Mouse (Mus musculus) liver, embryonic 11.5 days (tissue): ENCODE measurements around the gene Gsk3a. TPM values are rescaled to one million over a fixed set of nuclear protein-coding genes. Genes with fewer than 3 reads are reported as not detected.

Source experiments
- ATAC-seq: fragments of 200-750 bp; cut with Nextera tagmentation; replicated peaks from 2 replicates; pipeline ENCODE4 v1.8.0; 2017; ENCODE audit warnings: moderate number of reproducible peaks, mild to moderate bottlenecking, moderate TSS enrichment, moderate library complexity; ENCODE audit not compliant: low FRiP score
- DNase-seq: peaks from one replicate; pipeline ENCODE4 v3.0.0-alpha.2; 2017; ENCODE audit warnings: low spot score
- H3K27ac ChIP-seq: fragments of 300-500 bp; sonication (generic); 2 replicates; pipeline ENCODE4 v1.5.1; 2014; ENCODE audit warnings: mild to moderate bottlenecking, low read depth, low read length, control low read depth
- H3K27me3 ChIP-seq: fragments of 300-500 bp; sonication (generic); replicated peaks from 2 replicates; pipeline ENCODE4 v1.6.1; 2014; ENCODE audit warnings: low read length, mixed read lengths; ENCODE audit not compliant: control insufficient read depth, insufficient read depth
- H3K36me3 ChIP-seq: fragments of 300-500 bp; sonication (generic); 2 replicates; pipeline ENCODE4 v1.6.1; 2014; ENCODE audit warnings: mild to moderate bottlenecking, low read length, moderate library complexity, mixed read lengths; ENCODE audit not compliant: control insufficient read depth, insufficient read depth
- H3K4me1 ChIP-seq: fragments of 300-500 bp; sonication (generic); replicated peaks from 2 replicates; pipeline ENCODE4 v1.6.1; 2014; ENCODE audit warnings: low read length, mixed read lengths; ENCODE audit not compliant: control insufficient read depth, insufficient read depth
- H3K4me2 ChIP-seq: fragments of 300-500 bp; sonication (generic); 2 replicates; pipeline ENCODE4 v1.6.1; 2014; ENCODE audit warnings: mild to moderate bottlenecking, control low read depth, moderate library complexity
- H3K4me3 ChIP-seq: fragments of 300-500 bp; sonication (generic); 2 replicates; pipeline ENCODE4 v1.5.1; 2014; ENCODE audit warnings: low read depth, low read length, control low read depth
- H3K9ac ChIP-seq: fragments of 300-500 bp; sonication (generic); 2 replicates; pipeline ENCODE4 v1.6.1; 2014; ENCODE audit warnings: low read depth, low read length, control low read depth
- H3K9me3 ChIP-seq: fragments of 300-500 bp; sonication (generic); 2 replicates; pipeline ENCODE4 v1.6.1; 2016; ENCODE audit warnings: low read length, inconsistent platforms, mixed read lengths; ENCODE audit not compliant: control insufficient read depth
- WGBS: fragments of 180-500 bp; shearing (Covaris S2); extraction: QIAGEN DNeasy Blood & Tissue Kit; methylation state at CpG from one replicate; pipeline ENCODE4 v1.1.7; 2014; 5-methylcytosine and 5-hydroxymethylcytosine counted together
- polyA plus RNA-seq: library from polyadenylated mRNA; unstranded; fragments of >200 nt; fragmentation: Nextera tagmentation; extraction: Ambion mirVana; gene quantifications from 2 replicates; pipeline ENCODE4 v1.2.1, GENCODE M21; 2014

The Gsk3a gene
- polyA plus RNA-seq, 1 experiment from 2014 or later: 13.0 TPM

DNA sequence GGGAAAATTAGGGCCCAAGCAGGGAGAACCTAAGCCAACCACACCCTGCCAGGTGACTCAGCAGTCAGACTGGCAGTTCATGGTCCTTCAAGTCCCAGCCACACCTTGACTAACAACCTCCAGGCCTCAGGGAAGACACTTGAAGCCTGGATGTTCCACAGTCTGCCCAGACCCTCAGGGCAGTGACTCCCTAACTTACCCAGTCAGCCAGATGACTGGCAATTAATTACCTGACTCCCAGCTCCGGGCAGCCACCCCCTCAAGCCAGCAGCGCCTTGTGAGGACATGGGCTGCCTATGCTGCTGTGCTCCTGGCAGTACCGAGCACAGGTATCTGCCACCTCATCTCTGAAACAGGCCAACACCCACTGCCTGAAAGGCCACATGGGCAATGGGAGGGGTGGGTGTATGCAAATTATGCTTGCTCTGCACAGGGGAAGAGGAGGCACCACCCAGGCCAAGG lies 28.5 kb downstream of the Gsk3a start:
- H3K27me3 ChIP-seq: no peaks in the 10 kb centered on the region
- peak overlapping the region; percentile 23; the same call in 1 of the 2 replicates for H3K9ac ChIP-seq
- peaks cover 25% of the 10 kb centered on the region for H3K36me3 ChIP-seq
- no peaks in the 10 kb centered on the region for H3K9me3 ChIP-seq
- DNase-seq: no peak
- ATAC-seq: peak; percentile 77
- no peak overlapping the region for H3K4me3 ChIP-seq
- WGBS: 69% methylated on average over 3 of the region's 3 CpGs
- peaks cover 22% of the 10 kb centered on the region for H3K4me1 ChIP-seq
- peak overlapping the region; percentile 26 for H3K4me2 ChIP-seq
- H3K27ac ChIP-seq: no peak overlapping the region

DNA sequence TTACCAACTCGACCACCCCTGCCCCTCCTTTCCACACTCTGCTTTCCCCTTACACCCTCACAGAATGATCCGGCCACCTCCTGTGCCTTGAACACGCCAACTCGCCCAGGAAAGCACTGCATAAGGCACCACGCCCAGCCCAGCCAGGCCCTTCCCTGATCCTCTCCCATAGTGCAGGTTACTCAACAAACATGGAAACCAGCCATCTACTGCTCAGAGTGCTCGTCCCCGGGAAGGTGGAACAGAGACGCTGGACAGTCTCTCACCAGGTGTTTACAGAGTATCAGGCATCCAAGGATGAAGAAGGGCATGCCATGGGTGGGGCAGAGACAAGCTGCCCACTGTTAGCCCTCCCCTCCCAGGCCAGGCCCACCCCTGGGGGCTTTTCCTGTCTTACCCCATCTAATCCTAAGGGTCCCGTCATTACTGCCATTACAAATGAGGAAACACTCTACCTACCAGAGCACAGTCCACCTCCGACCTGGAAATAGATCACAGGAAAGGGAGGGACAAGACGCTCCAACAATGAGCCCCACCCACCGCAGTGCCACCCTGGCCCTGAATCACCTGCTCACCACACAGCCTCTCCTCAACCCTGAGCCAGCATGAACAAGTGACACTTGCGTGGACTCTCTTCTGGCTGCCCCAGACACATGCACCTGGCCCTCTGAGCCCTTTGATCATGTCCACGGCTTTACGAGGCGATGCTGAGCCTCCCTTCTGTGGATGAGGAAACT lies 31.4 kb downstream of the Gsk3a start:
- H3K4me1 ChIP-seq: peaks cover 22% of the 10 kb centered on the region
- no peaks in the 10 kb centered on the region for H3K9me3 ChIP-seq
- WGBS: 85% methylated on average over 16 of the region's 16 CpGs
- no peaks in the 10 kb centered on the region for H3K27me3 ChIP-seq
- H3K9ac ChIP-seq: no peak overlapping the region
- no peak overlapping the region for H3K4me2 ChIP-seq
- no peak for ATAC-seq
- no peak overlapping the region for H3K4me3 ChIP-seq
- H3K36me3 ChIP-seq: peaks cover 33% of the 10 kb centered on the region
- H3K27ac ChIP-seq: no peak overlapping the region
- DNase-seq: no peak

DNA sequence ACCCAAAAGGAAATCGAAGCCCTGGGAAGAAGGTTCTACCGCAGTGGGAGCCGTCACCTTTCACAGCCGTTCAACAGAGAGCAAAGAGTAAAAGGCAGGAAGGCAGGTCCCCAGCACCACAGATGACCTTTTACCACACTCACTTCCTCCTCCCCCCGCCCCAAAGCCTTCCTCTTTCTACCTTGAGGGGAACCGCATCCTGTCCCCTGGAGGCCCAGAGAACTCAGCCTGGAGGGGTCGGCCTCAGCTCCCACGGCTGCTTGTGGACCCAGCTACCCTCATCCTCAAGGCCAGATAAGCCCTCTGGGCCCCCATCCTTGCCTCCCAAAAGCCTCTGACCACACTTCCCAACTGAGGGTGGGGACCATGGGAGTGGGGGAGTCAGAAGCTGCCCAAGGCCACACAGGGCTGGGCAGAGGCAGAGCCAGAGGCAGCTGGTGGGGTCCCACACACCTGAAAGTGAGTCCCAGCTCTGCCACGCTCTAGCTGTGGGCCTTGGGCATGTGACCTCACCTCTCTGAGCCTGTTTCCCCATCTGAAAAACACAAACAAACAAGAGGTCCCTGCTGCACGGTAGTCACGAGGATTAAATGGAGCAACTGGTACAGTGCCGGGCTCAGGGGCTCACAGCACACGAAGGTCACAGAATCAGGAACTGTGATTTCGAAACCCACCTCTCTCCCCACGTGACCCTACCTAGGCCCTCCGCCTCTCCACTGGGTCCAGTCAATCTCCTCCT lies 32.1 kb downstream of the Gsk3a start:
- Histone ChIP-seq H3K27ac (peak overlapping the region; percentile 34), H3K9ac (no peak overlapping the region), H3K4me3 (no peak overlapping the region), H3K27me3 (no peaks in the 10 kb centered on the region), H3K4me2 (peak overlapping the region; percentile 36), H3K4me1 (peaks cover 22% of the 10 kb centered on the region), H3K36me3 (peaks cover 27% of the 10 kb centered on the region), H3K9me3 (no peaks in the 10 kb centered on the region)
- 58% methylated on average over 16 of the region's 16 CpGs for WGBS
- ATAC-seq: 0 out of 2 replicates have a peak, but pooled peaks have one; percentile 15
- DNase-seq: no peak

DNA sequence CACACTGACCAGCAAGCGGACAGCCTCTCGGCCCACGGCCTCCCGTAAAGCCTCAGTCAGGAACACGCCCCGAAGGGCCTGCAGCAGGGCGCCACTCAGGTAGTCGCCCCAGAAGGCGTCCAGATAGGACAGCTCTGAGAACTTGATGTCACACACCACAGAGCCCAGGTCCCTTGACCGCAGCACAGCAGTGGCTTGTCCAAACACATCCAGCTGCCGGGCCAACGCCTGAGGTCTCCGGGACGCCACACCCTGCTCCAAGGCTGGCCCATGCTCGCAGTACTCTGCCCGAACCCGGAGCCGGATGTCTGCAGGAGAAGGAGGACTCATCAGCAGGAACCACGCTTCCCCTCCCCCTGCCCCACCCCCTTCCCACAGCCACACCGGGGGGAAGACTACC lies 34.0 kb downstream of the Gsk3a start:
- H3K9ac ChIP-seq: no peak overlapping the region
- WGBS: 82% methylated on average over 20 of the region's 20 CpGs
- H3K27me3 ChIP-seq: no peaks in the 10 kb centered on the region
- H3K27ac ChIP-seq: no peak overlapping the region
- no peak overlapping the region for H3K4me3 ChIP-seq
- DNase-seq (no peak), ATAC-seq (no peak)
- H3K36me3 ChIP-seq: peaks cover 19% of the 10 kb centered on the region
- H3K9me3 ChIP-seq: no peaks in the 10 kb centered on the region
- H3K4me1 ChIP-seq: peaks cover 10% of the 10 kb centered on the region
- H3K4me2 ChIP-seq: no peak overlapping the region

DNA sequence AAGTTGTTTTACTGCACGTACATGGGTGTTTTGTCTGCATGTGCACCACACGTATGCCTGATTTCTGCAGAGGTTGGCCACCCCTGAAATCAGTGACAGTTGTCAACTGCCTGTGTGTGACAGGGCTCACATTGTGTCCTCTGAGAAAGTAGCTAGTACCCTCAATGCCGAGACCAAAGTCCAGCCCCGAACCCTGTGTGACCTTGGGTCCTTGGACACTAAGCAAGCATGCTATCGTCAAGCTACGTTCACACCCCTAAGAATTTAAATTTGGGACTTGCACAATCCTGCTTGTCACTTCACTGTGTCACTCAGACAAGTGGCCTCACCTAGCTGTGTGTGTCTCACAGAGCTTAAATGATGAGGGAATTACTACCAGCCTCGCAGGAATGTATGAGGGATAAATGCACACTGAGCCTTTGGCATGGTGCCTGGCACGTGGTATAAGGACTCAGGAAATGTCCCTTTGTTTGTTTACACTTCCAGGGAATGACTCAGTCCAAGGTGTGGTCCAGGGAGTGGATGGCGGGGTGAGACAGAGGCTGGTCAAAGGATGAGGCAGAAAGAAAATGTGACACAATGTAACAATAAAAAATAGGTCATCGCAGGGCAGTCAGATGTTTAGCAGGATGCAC lies 40.1 kb downstream of the Gsk3a start:
- 72% methylated on average over 10 of the region's 10 CpGs for WGBS
- no peak; the same call in 1 of the 2 replicates for ATAC-seq

DNA sequence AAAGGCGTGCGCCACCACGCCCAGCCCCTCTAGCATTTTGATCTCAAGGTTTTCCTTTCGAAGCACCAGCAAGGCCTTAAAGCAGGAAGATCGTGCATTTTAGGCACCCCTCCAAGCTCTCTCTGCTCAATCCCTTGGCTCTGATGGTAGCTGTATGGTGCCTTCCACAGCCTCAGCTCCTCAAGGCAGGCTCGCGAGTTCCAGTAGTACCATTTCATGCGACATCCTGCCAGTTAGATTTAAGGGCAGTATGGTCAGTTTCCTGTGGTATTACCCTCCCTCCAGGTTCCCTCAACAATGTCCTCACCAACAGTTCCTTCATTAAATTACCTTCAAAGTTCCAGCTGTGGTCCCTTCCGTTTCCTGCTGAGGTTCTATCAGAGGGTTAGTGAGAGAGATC lies 41.5 kb downstream of the Gsk3a start:
- WGBS: 74% methylated on average over 9 of the region's 9 CpGs
- no peak overlapping the region for H3K27ac ChIP-seq

More for the DNA sequence above, 40.1 kb downstream of the Gsk3a start:
- H3K27ac ChIP-seq: no peak overlapping the region
- no peaks in the 10 kb centered on the region for H3K9me3 ChIP-seq
- no peak for DNase-seq
- H3K4me2 ChIP-seq: no peak overlapping the region
- no peak overlapping the region for H3K9ac ChIP-seq
- H3K4me1 ChIP-seq: peaks cover 8% of the 10 kb centered on the region; the same call in 1 of the 2 replicates
- no peaks in the 10 kb centered on the region for H3K36me3 ChIP-seq
- H3K4me3 ChIP-seq: no peak overlapping the region
- H3K27me3 ChIP-seq: no peaks in the 10 kb centered on the region

DNA sequence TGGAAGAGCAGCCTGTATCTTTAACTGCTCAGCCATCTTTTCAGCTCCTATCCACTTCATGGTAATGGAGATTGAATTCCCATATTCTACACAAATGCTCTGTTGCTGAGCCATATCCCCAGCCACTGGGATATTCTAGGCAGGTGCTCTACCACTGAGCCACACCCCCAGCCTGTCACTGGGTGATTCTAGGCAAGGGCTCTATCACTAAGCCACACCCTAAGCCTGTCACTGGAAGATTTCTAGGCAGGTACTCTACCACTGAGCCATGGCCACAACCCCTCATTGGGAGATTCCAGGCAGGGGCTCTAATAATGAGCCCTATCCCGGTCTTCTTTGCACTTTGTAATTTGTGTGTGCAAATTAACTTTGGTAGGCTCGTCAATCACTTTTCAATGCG lies 42.5 kb downstream of the Gsk3a start:
- no peak overlapping the region for H3K4me2 ChIP-seq
- peak; percentile 87 for ATAC-seq
- no peaks in the 10 kb centered on the region for H3K36me3 ChIP-seq
- no peaks in the 10 kb centered on the region for H3K9me3 ChIP-seq
- no peak overlapping the region for H3K4me3 ChIP-seq
- H3K4me1 ChIP-seq: peaks cover 8% of the 10 kb centered on the region; the same call in 1 of the 2 replicates
- no peak for DNase-seq
- no peak overlapping the region for H3K9ac ChIP-seq
- H3K27me3 ChIP-seq: no peaks in the 10 kb centered on the region
- no peak overlapping the region for H3K27ac ChIP-seq
- WGBS: 77% methylated on average over 3 of the region's 3 CpGs

More for the DNA sequence above, 41.5 kb downstream of the Gsk3a start:
- ATAC-seq (no peak), DNase-seq (no peak)
- no peak overlapping the region for H3K9ac ChIP-seq
- H3K4me2 ChIP-seq: no peak overlapping the region
- peaks cover 8% of the 10 kb centered on the region; the same call in 1 of the 2 replicates for H3K4me1 ChIP-seq
- no peaks in the 10 kb centered on the region for H3K27me3 ChIP-seq
- H3K36me3 ChIP-seq: no peaks in the 10 kb centered on the region
- H3K9me3 ChIP-seq: no peaks in the 10 kb centered on the region
- no peak overlapping the region for H3K4me3 ChIP-seq

DNA sequence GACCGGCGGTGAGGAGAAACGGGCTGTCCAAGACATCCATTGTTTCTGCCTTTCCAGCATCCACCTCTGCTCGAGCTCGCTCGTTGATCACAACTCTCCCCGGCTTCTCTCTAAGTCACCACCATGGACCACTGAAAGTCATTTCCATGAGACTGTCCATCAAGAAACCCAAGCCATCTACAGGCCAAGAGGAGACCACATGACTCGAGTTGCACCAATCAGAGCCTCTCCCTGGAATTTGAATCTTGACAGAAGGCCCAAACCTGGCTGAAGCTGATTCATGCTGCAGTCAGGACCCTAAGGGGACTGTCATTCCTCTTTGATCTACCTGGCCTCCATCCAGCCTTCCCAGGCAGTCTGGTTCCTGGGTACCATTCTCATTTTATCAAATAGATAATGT lies 45.5 kb downstream of the Gsk3a start:
- Histone ChIP-seq H3K4me1 (peaks cover 8% of the 10 kb centered on the region; the same call in 1 of the 2 replicates), H3K27me3 (no peaks in the 10 kb centered on the region), H3K4me3 (no peak overlapping the region), H3K9me3 (no peaks in the 10 kb centered on the region), H3K36me3 (no peaks in the 10 kb centered on the region), H3K4me2 (no peak overlapping the region), H3K27ac (no peak overlapping the region), H3K9ac (no peak overlapping the region)
- 80% methylated on average over 8 of the region's 8 CpGs for WGBS
- no peak for ATAC-seq
- DNase-seq: no peak
